Mouse (Mus musculus) embryonic facial prominence, embryonic 12.5 days (tissue): ENCODE measurements at regions not wholly inside any gene's neighbourhood (a gene's known extent, or its start where the extent isn't known, plus 50 kb on each side); places are given as distances from the start of the nearest gene placed in this dataset.
"Not testable (repeated sequence)": the region's sequence is repeated elsewhere in the genome, so short reads cannot be mapped to it uniquely, and the experiment has no call there.

ENCODE experiments used
- ATAC-seq: fragments of 200-750 bp; cut with Nextera tagmentation; 2 replicates; pipeline ENCODE4 v1.8.0; 2017; ENCODE audit not compliant: insufficient number of reproducible peaks, insufficient read depth, low FRiP score, low TSS enrichment
- H3K27ac ChIP-seq: fragments of 300-500 bp; sonication (generic); 2 replicates; pipeline ENCODE4 v1.5.1; 2016; ENCODE audit warnings: mild to moderate bottlenecking
- H3K27me3 ChIP-seq: fragments of 300-500 bp; sonication (generic); 2 replicates; pipeline ENCODE4 v1.6.1; 2016; ENCODE audit warnings: mild to moderate bottlenecking, moderate library complexity
- H3K36me3 ChIP-seq: fragments of 300-500 bp; sonication (generic); 2 replicates; pipeline ENCODE4 v1.6.1; 2016; ENCODE audit warnings: mild to moderate bottlenecking
- H3K4me1 ChIP-seq: fragments of 300-500 bp; sonication (generic); 2 replicates; pipeline ENCODE4 v1.6.1; 2016
- H3K4me2 ChIP-seq: fragments of 300-500 bp; sonication (generic); replicated peaks from 2 replicates; pipeline ENCODE4 v1.6.1; 2016; ENCODE audit warnings: mild to moderate bottlenecking, moderate library complexity
- H3K4me3 ChIP-seq: fragments of 300-500 bp; sonication (generic); 2 replicates; pipeline ENCODE4 v1.5.1; 2016; ENCODE audit warnings: mild to moderate bottlenecking
- H3K9ac ChIP-seq: fragments of 300-500 bp; sonication (generic); 2 replicates; pipeline ENCODE4 v1.6.1; 2016; ENCODE audit warnings: mild to moderate bottlenecking, moderate library complexity
- H3K9me3 ChIP-seq: fragments of 300-500 bp; sonication (generic); 2 replicates; pipeline ENCODE4 v1.6.1; 2016; ENCODE audit warnings: mild to moderate bottlenecking, moderate library complexity
- WGBS: fragments of 180-500 bp; shearing (Covaris S2); methylation state at CpG from one replicate; pipeline ENCODE4 v1.1.7; 2016; 5-methylcytosine and 5-hydroxymethylcytosine counted together

- H3K9ac ChIP-seq = no peak overlapping the region
- 42% methylated on average over 3 of the region's 3 CpGs for WGBS
- H3K9me3 ChIP-seq = no peaks in the 10 kb centered on the region
- no peak for ATAC-seq
- no peak overlapping the region for H3K27ac ChIP-seq
- no peaks in the 10 kb centered on the region for H3K27me3 ChIP-seq
- no peaks in the 10 kb centered on the region for H3K36me3 ChIP-seq
- H3K4me1 ChIP-seq = 0 out of 2 replicates have a peak, but pooled peaks cover 5% of the 10 kb centered on the region
- H3K4me2 ChIP-seq = no peak overlapping the region
- no peak overlapping the region for H3K4me3 ChIP-seq
These were observed 179.5 kb upstream of the Vrk2 start for GRCm38 (mm10) chr11:26773122-26773796.

DNA sequence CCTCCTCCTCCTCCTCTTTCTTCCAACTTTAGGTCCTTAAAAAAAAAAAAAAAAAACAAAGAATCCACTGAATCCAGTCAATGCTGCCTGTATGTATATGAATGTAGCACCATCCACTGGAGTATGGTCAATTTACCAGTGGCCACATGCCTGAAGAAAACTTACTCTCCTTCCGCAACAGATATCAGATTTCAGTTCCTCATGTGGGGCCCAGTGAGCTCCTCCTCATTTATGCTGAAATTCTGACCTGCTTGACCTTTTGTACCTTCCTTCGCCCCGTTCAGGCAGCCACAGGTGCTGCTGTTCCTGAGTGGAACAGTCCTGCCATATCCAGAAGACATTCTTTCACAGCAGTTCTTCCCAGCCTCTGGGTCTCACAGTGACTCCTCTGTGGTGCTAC is 161.8 kb upstream of the Vrk2 start:
- no peaks in the 10 kb centered on the region for H3K27me3 ChIP-seq
- no peaks in the 10 kb centered on the region for H3K4me1 ChIP-seq
- H3K9ac ChIP-seq = no peak overlapping the region
- no peaks in the 10 kb centered on the region for H3K9me3 ChIP-seq
- WGBS = 53% methylated on average over 3 of the region's 3 CpGs
- no peaks in the 10 kb centered on the region for H3K36me3 ChIP-seq
- H3K27ac ChIP-seq = no peak overlapping the region
- no peak overlapping the region for H3K4me3 ChIP-seq
- ATAC-seq = no peak
- H3K4me2 ChIP-seq = no peak overlapping the region

GRCm38 (mm10) chr11:26753616-26754015 is 159.8 kb upstream of the Vrk2 start:
- Histone ChIP-seq H3K36me3 (no peaks in the 10 kb centered on the region), H3K4me3 (no peak overlapping the region), H3K9me3 (no peaks in the 10 kb centered on the region), H3K4me1 (no peaks in the 10 kb centered on the region), H3K9ac (no peak overlapping the region), H3K27ac (no peak overlapping the region), H3K4me2 (no peak overlapping the region), H3K27me3 (no peaks in the 10 kb centered on the region)
- 80% methylated on average over 1 of the region's 1 CpGs for WGBS
- ATAC-seq = no peak

GRCm38 (mm10) chr11:26742235-26742634 is 148.4 kb upstream of the Vrk2 start:
- H3K27ac ChIP-seq = no peak overlapping the region
- no peaks in the 10 kb centered on the region for H3K36me3 ChIP-seq
- ATAC-seq = no peak
- H3K4me1 ChIP-seq = no peaks in the 10 kb centered on the region
- H3K9me3 ChIP-seq = peaks cover 3% of the 10 kb centered on the region; the same call in 1 of the 2 replicates
- 92% methylated on average over 1 of the region's 1 CpGs for WGBS
- no peaks in the 10 kb centered on the region for H3K27me3 ChIP-seq
- H3K4me3 ChIP-seq = no peak overlapping the region
- H3K9ac ChIP-seq = no peak overlapping the region
- no peak overlapping the region for H3K4me2 ChIP-seq

DNA sequence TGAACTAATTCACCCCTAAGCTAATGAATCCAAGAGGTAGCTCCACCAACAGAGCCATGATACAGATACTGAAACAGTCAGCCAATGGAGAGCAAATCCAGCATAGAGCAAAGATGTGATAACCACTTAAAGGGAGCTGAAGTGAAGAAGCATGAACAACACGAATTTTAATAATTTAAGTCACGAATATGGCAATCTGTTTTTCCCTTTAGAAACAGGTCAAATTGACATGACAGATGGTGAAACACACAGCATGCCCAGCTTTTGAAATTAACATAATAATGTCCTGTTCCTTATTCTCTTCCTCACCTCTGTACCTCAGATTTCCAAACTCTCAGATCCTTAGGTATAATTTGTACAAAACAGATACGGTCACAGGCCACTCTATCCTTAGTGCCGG is 145.9 kb upstream of the Vrk2 start:
- 82% methylated on average over 4 of the region's 4 CpGs for WGBS
- Histone ChIP-seq H3K9me3 (peaks cover 3% of the 10 kb centered on the region; the same call in 1 of the 2 replicates), H3K4me1 (no peaks in the 10 kb centered on the region), H3K4me2 (no peak overlapping the region), H3K4me3 (no peak overlapping the region), H3K9ac (no peak overlapping the region), H3K27ac (no peak overlapping the region), H3K27me3 (no peaks in the 10 kb centered on the region), H3K36me3 (no peaks in the 10 kb centered on the region)
- no peak for ATAC-seq

DNA sequence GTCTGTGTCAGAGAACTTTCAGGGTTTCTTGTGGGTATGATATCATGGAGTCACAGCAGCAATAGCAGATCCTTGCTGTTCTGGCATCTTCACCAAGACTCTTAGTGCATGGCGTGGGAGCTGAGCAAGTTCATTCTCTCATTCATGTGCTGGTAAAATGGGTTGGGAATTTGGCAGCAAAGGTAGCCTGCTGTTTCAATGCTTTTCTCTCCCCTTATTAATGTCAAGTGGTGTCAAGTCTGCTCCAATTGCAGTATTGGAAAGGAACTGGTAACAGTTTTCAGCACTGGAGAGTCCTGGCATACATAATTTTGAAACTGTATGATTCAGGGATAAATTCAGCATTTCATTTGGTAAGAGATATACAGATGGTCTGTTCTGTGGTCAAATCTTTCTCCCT is 133.2 kb upstream of the Vrk2 start:
- H3K4me3 ChIP-seq = no peak overlapping the region
- no peaks in the 10 kb centered on the region for H3K27me3 ChIP-seq
- H3K9me3 ChIP-seq = no peaks in the 10 kb centered on the region
- H3K36me3 ChIP-seq = no peaks in the 10 kb centered on the region
- no peak for ATAC-seq
- no peaks in the 10 kb centered on the region for H3K4me1 ChIP-seq
- H3K9ac ChIP-seq = no peak overlapping the region
- no peak overlapping the region for H3K27ac ChIP-seq
- WGBS = 88% methylated on average over 1 of the region's 1 CpGs
- no peak overlapping the region for H3K4me2 ChIP-seq

DNA sequence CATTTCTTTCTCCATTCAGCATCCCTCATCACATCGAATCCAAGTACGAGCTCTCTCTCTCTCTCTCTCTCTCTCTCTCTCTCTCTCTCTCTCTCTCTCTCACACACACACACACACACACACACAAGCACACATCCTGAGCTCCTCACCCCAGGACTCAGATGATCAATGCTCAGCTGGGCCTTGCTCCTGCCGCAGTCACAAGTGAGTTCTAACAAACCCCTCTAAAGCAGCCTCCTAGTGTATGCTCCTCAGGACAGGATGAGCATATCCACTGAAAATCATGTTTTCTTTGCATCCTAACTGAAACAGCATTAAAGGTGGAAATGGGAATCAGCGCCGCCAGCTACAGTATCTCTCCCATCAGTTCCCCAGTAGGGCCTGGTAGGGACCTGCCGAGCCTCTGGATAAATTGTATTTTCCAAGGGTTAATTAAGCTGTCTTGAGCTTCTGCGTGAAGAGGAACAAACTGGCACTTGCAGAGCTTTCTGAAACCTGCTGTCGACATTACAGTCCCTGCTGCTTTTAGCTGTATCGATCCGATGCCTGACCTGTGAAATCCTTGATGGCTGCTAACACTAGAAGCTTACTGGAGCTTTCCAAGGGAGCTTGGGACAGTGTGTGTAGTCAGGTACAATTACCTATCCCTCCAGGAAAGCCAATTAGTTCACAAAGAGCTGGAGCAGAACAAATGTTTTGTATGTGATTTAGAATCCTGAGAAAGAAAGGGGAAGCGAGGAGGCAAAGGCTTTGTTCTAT is 131.3 kb upstream of the Vrk2 start:
- Histone ChIP-seq H3K4me1 (no peaks in the 10 kb centered on the region), H3K9me3 (no peaks in the 10 kb centered on the region), H3K4me3 (no peak overlapping the region), H3K36me3 (no peaks in the 10 kb centered on the region), H3K27ac (no peak overlapping the region), H3K9ac (no peak overlapping the region), H3K27me3 (no peaks in the 10 kb centered on the region), H3K4me2 (no peak overlapping the region)
- no peak for ATAC-seq
- WGBS = 78% methylated on average over 11 of the region's 11 CpGs

DNA sequence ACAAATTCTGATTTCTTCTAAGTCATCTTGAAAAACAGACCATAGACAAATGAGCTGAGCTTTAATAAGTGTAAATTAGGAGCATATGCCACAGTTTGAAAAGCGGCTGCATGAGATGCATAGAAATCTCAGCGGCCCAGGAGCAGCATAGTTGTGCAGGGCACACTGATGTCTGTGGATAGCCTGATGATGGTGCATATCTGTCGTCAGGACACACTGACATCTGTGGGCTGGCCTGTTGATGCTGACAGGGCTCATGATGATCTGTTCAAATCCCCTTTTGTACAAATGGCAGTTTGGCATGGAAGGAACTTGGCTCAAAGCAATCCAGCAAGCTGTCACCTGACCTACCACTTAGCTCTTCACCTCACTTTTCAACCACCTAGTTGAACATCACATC is 128.5 kb upstream of the Vrk2 start:
- Histone ChIP-seq H3K4me1 (no peaks in the 10 kb centered on the region), H3K36me3 (no peaks in the 10 kb centered on the region), H3K27ac (no peak overlapping the region), H3K4me3 (no peak overlapping the region), H3K4me2 (no peak overlapping the region), H3K27me3 (no peaks in the 10 kb centered on the region), H3K9ac (no peak overlapping the region), H3K9me3 (no peaks in the 10 kb centered on the region)
- WGBS = 70% methylated on average over 3 of the region's 3 CpGs
- ATAC-seq = no peak

DNA sequence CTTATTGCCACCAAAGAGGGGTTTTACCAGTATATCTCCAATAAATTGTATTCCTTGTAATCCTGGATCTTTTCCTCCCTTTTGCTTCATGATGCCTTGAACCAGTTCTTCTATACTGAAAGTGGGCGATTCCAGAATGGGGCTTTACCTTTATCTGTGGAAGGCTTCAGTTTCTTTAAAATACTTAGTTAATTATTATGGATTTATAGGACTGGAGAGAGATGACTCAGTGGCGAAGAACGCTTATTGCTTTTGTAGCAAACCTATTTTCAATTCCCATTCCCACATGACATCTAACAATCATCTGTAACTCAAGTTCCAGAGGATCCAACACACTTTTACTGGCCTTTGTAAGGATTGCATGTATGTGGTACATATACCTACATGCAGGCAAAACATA is 127.4 kb upstream of the Vrk2 start:
- Histone ChIP-seq H3K9me3 (no peaks in the 10 kb centered on the region), H3K4me2 (no peak overlapping the region), H3K27me3 (no peaks in the 10 kb centered on the region), H3K27ac (no peak overlapping the region), H3K9ac (no peak overlapping the region), H3K4me1 (no peaks in the 10 kb centered on the region), H3K4me3 (no peak overlapping the region), H3K36me3 (no peaks in the 10 kb centered on the region)
- no peak for ATAC-seq
- WGBS = 94% methylated on average over 3 of the region's 3 CpGs

DNA sequence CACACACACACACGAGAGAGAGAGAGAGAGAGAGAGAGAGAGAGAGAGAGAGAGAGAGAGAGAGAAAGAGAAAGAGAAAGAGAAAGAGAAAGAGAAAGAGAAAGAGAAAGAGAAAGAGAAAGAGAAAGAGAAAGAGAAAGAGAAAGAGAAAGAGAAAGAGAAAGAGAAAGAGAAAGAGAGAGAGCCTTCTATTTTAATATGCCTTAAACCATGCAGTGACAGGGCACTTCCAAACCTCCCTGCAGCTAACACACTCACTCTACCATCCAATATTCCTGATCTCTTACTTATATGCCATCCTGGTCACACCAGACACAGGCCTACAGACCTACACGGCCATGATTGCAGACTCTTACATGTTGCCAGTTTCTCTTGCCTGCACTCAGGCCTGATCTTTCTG is 117.4 kb upstream of the Vrk2 start:
- H3K9me3 ChIP-seq, H3K9ac ChIP-seq, H3K4me1 ChIP-seq, H3K27ac ChIP-seq, H3K27me3 ChIP-seq, H3K4me3 ChIP-seq, H3K4me2 ChIP-seq, H3K36me3 ChIP-seq, ATAC-seq: not testable (repeated sequence)
- 65% methylated on average over 2 of the region's 2 CpGs for WGBS

- no peak overlapping the region for H3K4me2 ChIP-seq
- H3K36me3 ChIP-seq = no peaks in the 10 kb centered on the region
- H3K27me3 ChIP-seq = no peaks in the 10 kb centered on the region
- H3K9me3 ChIP-seq = no peaks in the 10 kb centered on the region
- 69% methylated on average over 2 of the region's 2 CpGs for WGBS
- H3K27ac ChIP-seq = no peak overlapping the region
- H3K9ac ChIP-seq = no peak overlapping the region
- ATAC-seq = no peak
- no peaks in the 10 kb centered on the region for H3K4me1 ChIP-seq
- no peak overlapping the region for H3K4me3 ChIP-seq
These were observed 114.8 kb upstream of the Vrk2 start for GRCm38 (mm10) chr11:26708636-26709035.

- Histone ChIP-seq H3K9ac (no peak overlapping the region), H3K36me3 (no peaks in the 10 kb centered on the region), H3K27me3 (no peaks in the 10 kb centered on the region), H3K4me1 (no peaks in the 10 kb centered on the region), H3K4me2 (no peak overlapping the region), H3K9me3 (no peaks in the 10 kb centered on the region), H3K27ac (no peak overlapping the region), H3K4me3 (no peak overlapping the region)
- no peak for ATAC-seq
These were observed 90.1 kb upstream of the Vrk2 start for GRCm38 (mm10) chr11:26683850-26684249.
